Mouse (Mus musculus) lung, adult 18-20 months (tissue): Measurements from ENCODE around the gene Ppp6r1.

Source experiments
- DNase-seq, 2 experiments: peaks; one replicate each; pipeline ENCODE4 v3.0.0; 2022; ENCODE audit warnings: mixed read lengths in 2 of 2

Gene Ppp6r1

GRCm38 (mm10) chr7:4658912-4659551 is at the start of gene Ppp6r1:
Ppp6r1 (minus strand) TSS chr7:4659019.
- peak; percentile 97 to 98 for DNase-seq

GRCm38 (mm10) chr7:4705098-4705497 is 46.3 kb upstream of the Ppp6r1 start:
- peak; percentile 27 to 50 for DNase-seq

- no peak for DNase-seq
Observed at GRCm38 (mm10) chr7:4703195-4703594, 44.4 kb upstream of the Ppp6r1 start.

GRCm38 (mm10) chr7:4702334-4702733 is 43.5 kb upstream of the Ppp6r1 start:
- no peak for DNase-seq

- DNase-seq: no peak
Observed at GRCm38 (mm10) chr7:4693004-4693403, 34.2 kb upstream of the Ppp6r1 start.

GRCm38 (mm10) chr7:4690951-4691653 is 32.3 kb upstream of the Ppp6r1 start:
- DNase-seq: no peak

GRCm38 (mm10) chr7:4690387-4690786 is 31.6 kb upstream of the Ppp6r1 start, which contains the start of gene Brsk1:
Brsk1 (plus strand) TSS chr7:4690604.
- peak; percentile 17 to 37 for DNase-seq

- DNase-seq: peak; percentile 98
Observed at GRCm38 (mm10) chr7:4684632-4685417, 26.0 kb upstream of the Ppp6r1 start, which contains the start of gene Hspbp1. Hspbp1 (minus strand) TSS chr7:4685068.

- no peak for DNase-seq
Observed at GRCm38 (mm10) chr7:4684203-4684602, 25.4 kb upstream of the Ppp6r1 start.

- DNase-seq: no peak
Observed at GRCm38 (mm10) chr7:4683307-4683706, 24.5 kb upstream of the Ppp6r1 start.

- no peak for DNase-seq
Observed at GRCm38 (mm10) chr7:4675200-4675599, 16.4 kb upstream of the Ppp6r1 start.

GRCm38 (mm10) chr7:4674114-4674731 is 15.4 kb upstream of the Ppp6r1 start:
- DNase-seq: no peak

- peak; percentile 33 to 70 for DNase-seq
Observed at GRCm38 (mm10) chr7:4671956-4672355, 13.1 kb upstream of the Ppp6r1 start.

GRCm38 (mm10) chr7:4670655-4671255 is 11.9 kb upstream of the Ppp6r1 start:
- DNase-seq: no peak

- DNase-seq: no peak
Observed at GRCm38 (mm10) chr7:4669156-4669555, 10.3 kb upstream of the Ppp6r1 start.

GRCm38 (mm10) chr7:4668506-4668905 is 9.7 kb upstream of the Ppp6r1 start:
- DNase-seq: no peak

GRCm38 (mm10) chr7:4666871-4667270 is 8.1 kb upstream of the Ppp6r1 start:
- no peak for DNase-seq

GRCm38 (mm10) chr7:4663742-4664141 is 4.9 kb upstream of the Ppp6r1 start:
- DNase-seq: no peak

GRCm38 (mm10) chr7:4663179-4663578 is 4.4 kb upstream of the Ppp6r1 start:
- no peak for DNase-seq

- DNase-seq: no peak
Observed at GRCm38 (mm10) chr7:4659911-4660443, 1.2 kb upstream of the Ppp6r1 start.

- DNase-seq: peak in 1 of 2 experiments; percentile 25
Observed at GRCm38 (mm10) chr7:4658128-4658907, 501 bp downstream of the Ppp6r1 start.
